Mouse (Mus musculus) cerebellum, adult 11-12 months (tissue): ENCODE data around the gene Atg2b.

Experiments
- DNase-seq: peaks from one replicate; pipeline ENCODE4 v3.0.0; 2022

Atg2b gene

DNA sequence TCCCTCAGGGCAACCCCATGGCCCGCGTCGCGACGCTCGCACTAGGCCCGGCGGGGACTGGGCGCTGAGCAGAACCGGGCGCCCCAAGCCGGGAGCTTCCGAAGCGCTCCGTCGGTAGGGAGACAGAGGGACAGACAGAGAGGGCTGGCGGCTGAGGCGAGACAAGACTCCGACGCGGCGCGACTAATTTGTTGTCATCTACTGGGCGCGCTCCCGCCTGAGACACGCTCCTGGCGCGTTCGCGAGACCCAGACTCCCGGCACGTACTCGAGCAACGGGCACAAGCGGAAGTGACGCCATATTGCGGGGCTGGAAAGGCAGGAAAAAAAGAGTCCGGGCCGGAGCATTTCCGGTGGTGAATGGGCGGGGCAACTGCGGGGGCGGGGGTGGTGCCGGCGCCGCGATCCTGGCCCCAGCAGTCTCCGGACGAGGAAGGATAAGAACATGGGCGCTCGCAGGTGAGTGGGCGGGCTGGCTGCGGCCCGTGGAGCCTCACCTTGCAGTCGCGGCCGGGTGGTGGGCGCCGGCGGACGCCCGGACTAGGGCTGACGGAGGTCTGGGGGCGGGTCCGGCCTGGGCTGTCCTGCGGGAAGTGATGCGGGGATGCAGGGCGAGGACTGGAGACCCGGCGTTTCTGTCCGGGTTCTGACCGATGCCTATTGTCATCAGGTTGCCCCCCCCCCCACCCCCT, at the start of gene Atg2b:
Atg2b (minus strand) TSS at position 211 of the 691 bp plus-strand sequence.
- peak; percentile 95 for DNase-seq

DNA sequence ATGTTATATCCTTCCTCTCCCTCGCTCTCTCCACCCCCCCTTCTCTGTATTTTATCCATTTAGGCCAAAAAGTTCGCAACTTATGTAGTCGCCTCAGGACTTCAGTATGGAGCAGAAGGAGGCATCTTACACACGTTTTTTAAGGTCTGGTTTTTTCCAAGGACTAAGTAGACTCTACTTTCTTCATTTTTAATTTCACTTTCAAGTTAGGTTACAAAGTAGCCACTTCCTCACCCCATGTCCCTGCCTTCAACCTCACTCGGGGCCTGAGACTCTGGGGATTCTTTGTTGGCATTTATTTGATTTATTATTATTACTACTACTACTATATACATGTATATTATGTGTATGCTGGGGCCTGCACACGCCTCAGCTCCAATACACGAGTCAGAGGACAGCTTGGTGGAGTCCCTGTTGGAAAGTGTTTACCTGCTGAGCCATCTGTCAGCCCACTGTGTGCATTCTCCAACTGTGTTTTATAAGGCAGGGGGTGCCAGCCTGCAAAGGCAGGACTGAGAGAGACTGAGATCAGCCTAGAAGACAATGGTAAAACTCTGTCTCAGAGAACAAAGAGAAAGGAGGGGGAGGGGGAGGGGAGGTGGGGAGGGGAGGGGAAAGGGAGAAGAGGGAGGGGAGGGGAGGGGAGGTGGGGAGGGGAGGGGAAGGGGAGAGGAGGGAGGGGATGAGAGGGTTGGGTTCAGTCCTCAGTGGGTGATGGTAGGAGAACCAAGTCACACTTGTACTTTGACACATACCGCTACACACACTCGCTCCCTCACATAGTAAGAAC, 48.6 kb upstream of the Atg2b start:
- DNase-seq: no peak

GRCm38 (mm10) chr12:105730851-105731460, 45.9 kb upstream of the Atg2b start:
- no peak for DNase-seq

GRCm38 (mm10) chr12:105727964-105728363, 43.0 kb upstream of the Atg2b start:
- no peak for DNase-seq

GRCm38 (mm10) chr12:105727268-105727667, 42.3 kb upstream of the Atg2b start:
- DNase-seq: no peak

DNA sequence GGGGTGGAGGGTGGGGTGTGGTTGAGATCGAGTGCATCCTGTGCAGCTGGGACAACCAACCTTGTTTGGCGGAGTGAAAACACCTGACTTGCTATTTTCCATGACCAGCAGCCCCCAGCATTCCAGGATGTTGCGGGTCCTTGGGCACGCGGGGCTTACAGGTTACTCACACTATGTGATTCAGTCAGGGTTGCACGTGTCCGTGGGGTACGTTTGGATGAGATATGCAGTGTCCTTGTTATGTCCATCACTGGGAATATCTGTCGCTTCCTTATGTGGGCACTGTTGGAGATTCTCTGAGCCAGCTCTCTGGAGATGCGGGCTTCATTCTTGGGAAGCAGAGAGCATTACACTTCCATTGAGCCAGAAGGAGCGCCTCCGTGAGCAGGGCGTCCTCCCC, 40.7 kb upstream of the Atg2b start:
- DNase-seq: no peak

- no peak for DNase-seq
Measured at GRCm38 (mm10) chr12:105724616-105725015, 39.6 kb upstream of the Atg2b start.

DNA sequence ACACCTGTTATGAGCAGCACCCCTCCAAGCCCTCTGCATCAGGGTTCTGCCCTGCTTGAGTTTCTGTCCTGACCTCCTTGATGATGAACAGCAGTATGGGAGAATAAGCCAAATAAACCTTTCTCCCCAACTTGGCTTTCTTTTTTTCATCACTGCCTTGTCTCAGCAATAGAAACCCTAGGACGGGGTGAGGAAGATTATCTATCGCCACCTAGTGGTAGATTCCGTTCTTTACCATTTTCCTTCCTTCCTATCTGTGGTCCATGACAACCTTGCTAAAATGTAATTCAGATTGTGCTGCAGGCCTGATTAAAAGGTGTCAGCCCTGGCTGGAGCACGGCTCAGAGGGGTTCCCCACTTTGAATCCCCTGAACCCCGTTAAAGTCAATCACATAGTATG, 37.6 kb upstream of the Atg2b start:
- DNase-seq: no peak

DNA sequence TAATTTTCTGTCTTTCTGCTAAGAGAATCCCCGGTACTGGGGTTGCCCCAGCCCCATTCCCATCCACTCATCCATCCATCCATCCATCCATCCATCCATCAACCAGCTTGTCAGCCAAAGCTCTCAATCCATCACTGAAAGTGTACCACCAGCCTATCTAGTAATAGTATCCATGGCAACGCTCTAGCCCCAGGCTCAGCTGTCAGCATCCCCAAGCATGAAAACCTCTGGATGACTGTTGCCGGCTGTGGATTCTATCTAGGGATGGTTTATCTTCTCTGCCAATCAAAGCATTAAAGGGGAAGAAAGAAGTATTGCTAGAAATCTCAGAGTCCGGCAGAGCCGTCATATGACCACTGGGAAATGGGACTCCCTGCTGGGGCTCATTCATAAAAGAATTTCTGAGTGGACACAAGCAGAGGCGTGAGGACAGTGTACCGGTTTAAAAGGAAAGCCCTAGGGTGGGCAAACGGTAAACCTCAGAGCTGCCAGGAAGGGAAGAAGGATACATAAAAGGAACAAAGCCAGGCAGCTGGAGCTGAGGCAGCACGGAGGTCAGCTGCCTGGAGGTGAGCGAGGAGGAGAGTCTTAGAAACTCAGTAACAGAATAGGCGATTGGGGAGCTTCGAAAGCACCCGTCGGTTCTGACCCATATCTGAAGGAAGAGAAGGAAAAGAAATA, 36.6 kb upstream of the Atg2b start:
- DNase-seq: no peak

DNA sequence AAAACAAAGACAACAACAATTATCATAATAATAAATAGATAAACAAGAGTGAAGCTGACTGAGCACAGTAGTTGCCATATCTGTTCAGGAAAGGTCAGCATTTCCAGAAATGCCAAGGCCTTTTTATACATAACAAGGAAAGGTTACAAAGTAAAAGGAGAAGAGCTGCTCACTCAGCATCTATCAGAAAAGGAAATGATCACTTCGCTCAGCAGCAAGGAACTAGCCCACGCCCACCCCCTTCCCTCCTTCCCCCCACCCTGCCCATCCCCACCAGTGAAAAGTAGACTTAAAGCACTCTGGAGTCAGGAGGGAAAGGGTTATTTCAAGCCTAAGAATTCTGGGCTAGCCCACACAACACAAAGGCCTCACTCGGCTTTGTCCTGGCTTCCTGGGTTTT, 35.2 kb upstream of the Atg2b start:
- no peak for DNase-seq

DNA sequence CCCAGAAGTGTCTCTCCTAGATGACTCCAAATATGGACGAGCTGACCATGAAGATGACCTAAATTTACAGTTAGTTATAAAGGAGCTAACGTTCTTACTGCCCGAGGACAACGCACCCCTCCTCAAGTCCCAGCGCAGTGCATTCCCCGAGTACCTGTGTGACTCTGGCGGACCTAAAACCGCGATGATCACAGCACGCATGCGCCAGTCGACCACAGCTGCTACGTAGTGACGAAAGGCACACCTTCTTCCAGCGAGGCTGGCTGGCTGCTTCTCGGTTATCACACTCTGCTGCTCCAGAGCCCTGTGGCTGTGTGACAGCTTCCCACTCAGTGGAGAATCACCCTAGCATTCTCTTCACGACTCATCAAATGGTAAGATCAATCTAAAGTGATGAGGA, 33.6 kb upstream of the Atg2b start:
- DNase-seq: peak; percentile 49

DNA sequence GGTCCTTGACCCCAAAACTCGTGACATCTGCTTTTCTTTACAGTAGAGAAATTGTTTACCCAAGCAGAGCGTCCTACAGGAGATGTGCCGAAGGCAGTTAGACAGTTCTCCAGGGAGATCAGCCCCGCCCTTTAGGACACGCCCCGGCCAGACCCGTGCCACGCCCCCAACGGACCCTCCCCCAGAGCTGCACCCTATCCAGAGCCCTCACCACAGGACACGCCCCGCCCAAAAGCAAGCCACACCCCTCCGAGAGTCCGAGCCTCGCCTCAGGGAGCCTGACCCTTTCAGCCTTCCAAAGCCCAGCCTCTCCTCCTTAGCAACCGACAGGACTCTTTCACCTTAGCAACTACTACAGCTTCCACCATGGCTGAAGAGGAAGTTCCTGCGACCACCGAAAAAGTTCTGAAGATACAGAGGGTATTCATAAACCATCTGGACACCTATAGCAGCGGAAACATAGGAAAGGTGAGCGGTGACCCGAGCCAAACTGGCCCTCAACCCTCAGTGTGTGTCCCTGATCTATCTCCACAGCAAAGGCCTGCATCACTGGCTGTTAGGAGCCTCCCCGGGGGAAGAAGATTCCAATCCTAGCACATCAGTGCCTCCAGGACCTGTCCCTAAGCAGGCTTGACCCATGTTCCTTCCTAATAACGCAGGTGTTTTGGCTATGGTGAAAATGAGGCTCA, 20.9 kb upstream of the Atg2b start, which contains the start of gene Ak7:
Ak7 (plus strand) TSS at position 178 of the 689 bp plus-strand sequence.
- no peak for DNase-seq

DNA sequence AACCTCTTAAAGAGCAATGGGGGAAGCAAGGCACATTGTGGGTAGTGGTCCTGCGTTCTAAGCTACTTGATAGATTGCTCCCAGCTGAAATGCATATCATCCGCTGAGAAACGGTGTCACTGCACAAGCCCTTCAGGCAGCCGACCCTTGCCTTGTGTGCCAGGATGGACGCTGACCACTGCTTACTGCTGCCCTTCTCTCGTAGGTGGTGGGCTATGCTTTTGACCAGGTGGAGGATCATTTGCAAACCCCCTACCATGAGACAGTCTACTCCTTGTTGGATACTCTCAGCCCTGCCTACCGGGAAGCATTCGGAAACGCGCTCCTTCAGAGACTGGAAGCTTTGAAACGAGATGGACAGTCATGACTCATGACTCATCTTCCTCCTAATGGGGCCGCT, 15.4 kb upstream of the Atg2b start:
- DNase-seq: no peak

GRCm38 (mm10) chr12:105697104-105697780, 12.2 kb upstream of the Atg2b start:
- DNase-seq: no peak

- no peak for DNase-seq
Measured at GRCm38 (mm10) chr12:105695848-105696247, 10.8 kb upstream of the Atg2b start.

- no peak for DNase-seq
Measured at GRCm38 (mm10) chr12:105694021-105694420, 9.0 kb upstream of the Atg2b start.

GRCm38 (mm10) chr12:105689435-105689834, 4.4 kb upstream of the Atg2b start:
- no peak for DNase-seq

- DNase-seq: no peak
Measured at GRCm38 (mm10) chr12:105688546-105688945, 3.5 kb upstream of the Atg2b start.

DNA sequence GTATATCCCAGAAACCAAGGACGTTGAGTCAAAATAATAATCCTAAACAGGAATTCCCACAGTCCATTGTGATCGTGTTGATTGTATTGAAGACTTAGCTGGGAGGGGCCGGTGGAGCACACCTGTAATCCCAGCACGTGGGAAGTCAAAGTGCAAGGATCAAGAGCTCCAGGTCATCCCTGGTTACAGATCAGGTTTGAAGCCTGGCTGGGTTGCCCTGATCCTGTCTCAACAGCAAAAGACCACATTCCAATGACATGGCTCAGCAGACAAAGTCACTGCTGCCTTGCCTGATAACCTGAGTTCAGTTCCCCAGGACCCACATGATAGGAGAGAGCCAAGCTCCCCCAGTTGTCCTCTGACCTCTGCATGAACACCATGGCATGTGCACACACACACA, 2.4 kb upstream of the Atg2b start:
- DNase-seq: no peak

DNA sequence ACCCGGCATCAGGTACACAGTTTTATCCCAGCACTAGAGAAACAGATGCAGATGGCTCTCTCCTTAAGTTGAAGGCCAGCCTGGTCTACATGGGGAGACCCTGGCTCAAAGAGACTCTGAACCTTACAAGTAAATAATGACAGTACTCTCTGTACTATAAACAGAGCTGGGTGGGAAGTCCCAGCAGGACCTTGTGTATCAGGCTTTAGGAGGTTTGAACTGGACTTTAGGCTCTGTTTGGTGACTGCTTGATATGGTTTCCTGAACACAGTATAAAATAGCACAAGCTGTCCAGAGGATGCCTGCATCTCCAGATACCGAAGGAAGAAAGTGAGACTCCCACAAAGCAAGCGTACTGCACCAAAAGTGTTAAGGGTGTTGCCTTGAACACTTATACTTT, 1.8 kb upstream of the Atg2b start:
- no peak for DNase-seq

DNA sequence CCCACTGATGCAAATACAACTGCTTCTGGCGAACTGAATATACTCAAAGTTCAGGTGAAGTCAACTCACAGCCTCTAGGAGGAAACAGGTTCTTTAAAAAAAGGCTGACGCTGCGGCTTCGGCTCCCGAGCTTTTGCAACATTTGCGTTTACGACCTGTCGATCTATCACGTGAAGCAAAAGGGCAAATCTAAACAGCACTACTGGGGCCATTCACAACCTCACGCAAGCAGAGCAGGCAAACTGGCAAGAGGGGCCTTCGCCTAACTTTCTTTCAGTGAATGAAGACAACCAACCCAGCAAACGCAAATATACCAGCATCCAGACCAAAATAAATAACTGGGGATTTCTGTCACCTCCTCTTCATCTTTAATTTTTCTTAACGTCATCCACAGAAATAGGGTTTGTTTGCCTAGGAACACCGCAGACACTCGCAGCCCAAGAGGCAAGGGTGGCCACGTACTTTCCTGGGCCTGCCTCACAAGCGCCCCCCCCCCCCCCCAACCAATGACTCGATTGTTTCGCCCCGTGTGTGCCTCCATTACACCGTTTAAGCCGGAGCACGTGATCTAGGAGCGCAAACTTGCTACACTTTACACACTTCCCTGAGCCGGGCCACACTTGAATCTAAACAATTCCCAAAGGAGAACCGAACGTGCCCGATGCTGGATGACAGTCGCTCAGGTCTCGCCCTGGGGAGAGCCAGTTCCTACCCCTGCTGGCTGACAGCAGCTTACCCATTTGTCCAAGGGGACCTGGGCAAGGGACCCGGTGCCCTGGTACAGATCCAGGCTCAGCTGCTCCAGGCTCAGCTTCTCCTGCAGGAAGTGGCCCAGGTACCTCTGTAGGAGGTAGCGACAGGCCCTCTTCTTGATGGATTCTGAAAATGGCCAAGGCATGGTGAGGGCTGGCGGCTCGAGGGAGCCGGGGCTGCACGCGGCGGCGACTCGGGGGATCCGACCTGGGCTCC, 794 bp downstream of the Atg2b start, which contains the start of gene Gskip:
Gskip (plus strand) TSS at position 897 of the 969 bp plus-strand sequence.
- DNase-seq: peak; percentile 68
